Mouse (Mus musculus): ENCODE measurements around the gene Arl4c. TPM values are rescaled to one million over a fixed set of nuclear protein-coding genes. Genes with fewer than 3 reads are reported as not detected.

The Arl4c gene
- polyA plus RNA-seq, 1 experiment from 2014 or later = 16.3 TPM

GRCm38 (mm10) chr1:88699856-88700791 lies 1.9 kb downstream of the Arl4c start:
- no peak for ATAC-seq (ENCODE audit: insufficient number of reproducible peaks, insufficient read depth, low FRiP score, low TSS enrichment, low read depth)
- Histone ChIP-seq H3K27ac (0 out of 2 replicates have a peak overlapping the region, but pooled peaks have one; percentile 92), H3K4me1 (replicated peaks) (peaks cover 27% of the 10 kb centered on the region)

DNA sequence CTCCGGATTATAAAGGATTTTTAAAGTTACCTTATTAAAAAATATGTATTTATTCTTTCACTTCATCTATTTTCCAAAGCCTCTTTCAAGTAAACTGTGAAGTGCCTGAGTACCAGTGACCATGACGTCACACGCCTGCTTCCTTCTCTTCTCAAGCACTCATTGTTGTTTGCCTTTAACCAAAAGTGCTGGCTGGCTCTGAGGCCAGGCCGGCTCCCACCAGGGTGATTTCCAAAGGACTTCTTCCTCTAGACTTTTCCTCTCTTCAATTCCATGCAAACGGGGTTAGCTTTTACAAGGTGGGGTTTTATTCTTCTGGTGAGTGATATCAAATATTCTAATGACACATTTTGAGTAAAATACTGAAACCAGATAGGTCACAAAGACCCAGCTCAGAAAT lies 2.6 kb downstream of the Arl4c start:
- 13% methylated on average over 5 of the region's 5 CpGs for WGBS
- Histone ChIP-seq H3K9me3 (no peaks in the 10 kb centered on the region), H3K9ac (replicated peaks) (no peak overlapping the region), H3K4me1 (replicated peaks) (peaks cover 27% of the 10 kb centered on the region), H3K27me3 (peaks cover 3% of the 10 kb centered on the region; the same call in 1 of the 2 replicates), H3K4me2 (peak overlapping the region; percentile 89), H3K36me3 (peaks cover 7% of the 10 kb centered on the region; the same call in 1 of the 2 replicates), H3K27ac (no peak overlapping the region), H3K4me3 (replicated peaks) (peak overlapping the region; percentile 85)
- no peak for ATAC-seq (ENCODE audit: insufficient number of reproducible peaks, insufficient read depth, low FRiP score, low TSS enrichment, low read depth)

More at GRCm38 (mm10) chr1:88699856-88700791, 1.9 kb downstream of the Arl4c start:
- peaks cover 5% of the 10 kb centered on the region for H3K27me3 ChIP-seq
- H3K4me2 ChIP-seq = peak overlapping the region; percentile 89
- 3% methylated on average over 25 of the region's 25 CpGs for WGBS
- H3K36me3 ChIP-seq = peaks cover 7% of the 10 kb centered on the region; the same call in 1 of the 2 replicates
- H3K9ac ChIP-seq (replicated peaks) = peak overlapping the region; percentile 91
- peak overlapping the region; percentile 85 for H3K4me3 ChIP-seq (replicated peaks)
- no peaks in the 10 kb centered on the region for H3K9me3 ChIP-seq

DNA sequence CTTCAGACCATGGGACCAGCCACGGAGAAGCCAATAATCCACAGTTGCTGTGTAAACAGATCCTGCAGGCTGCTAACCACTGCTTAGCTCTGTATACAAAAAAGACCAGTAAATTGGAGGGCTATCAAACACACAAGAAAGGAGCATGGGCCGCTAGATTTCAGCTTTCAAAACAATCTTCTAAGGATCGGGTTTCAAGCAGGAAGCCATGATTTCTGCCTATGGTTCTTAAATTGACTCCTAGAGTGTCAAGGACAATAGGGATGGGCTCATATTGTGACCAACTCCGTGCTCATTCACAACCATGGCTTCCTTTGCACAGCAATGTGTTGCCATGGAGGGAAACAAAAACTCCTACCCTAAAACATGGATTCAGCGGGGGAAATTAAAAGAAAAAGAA lies 3.1 kb downstream of the Arl4c start:
- peaks cover 27% of the 10 kb centered on the region for H3K4me1 ChIP-seq (replicated peaks)
- H3K27ac ChIP-seq = no peak overlapping the region
- H3K9ac ChIP-seq (replicated peaks) = no peak overlapping the region
- peaks cover 7% of the 10 kb centered on the region; the same call in 1 of the 2 replicates for H3K36me3 ChIP-seq
- ATAC-seq (ENCODE audit: insufficient number of reproducible peaks, insufficient read depth, low FRiP score, low TSS enrichment, low read depth) = no peak
- peak overlapping the region; percentile 89 for H3K4me2 ChIP-seq
- H3K27me3 ChIP-seq = peaks cover 3% of the 10 kb centered on the region; the same call in 1 of the 2 replicates
- peak overlapping the region; percentile 85; the same call in 1 of the 2 replicates for H3K4me3 ChIP-seq (replicated peaks)
- 27% methylated on average over 5 of the region's 5 CpGs for WGBS
- H3K9me3 ChIP-seq = no peaks in the 10 kb centered on the region

DNA sequence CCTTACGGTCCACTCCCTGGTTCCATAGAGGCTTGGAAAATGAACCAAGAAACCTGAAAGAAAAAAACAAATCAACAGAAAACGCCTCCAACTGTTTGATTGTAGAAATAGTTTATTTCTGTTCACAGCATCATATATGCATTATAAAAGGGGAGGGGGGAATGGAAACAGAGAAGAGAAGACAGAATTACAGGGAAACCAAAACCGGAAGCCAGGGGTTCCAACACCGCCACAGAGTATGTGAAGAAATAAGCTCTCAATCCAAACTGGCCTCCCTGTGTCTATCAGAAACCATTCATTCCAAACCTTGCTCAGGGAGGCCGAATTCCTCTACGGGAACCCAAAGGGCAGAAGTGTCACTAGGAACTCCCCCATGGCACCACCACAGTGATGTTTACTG lies 3.9 kb downstream of the Arl4c start:
- peaks cover 27% of the 10 kb centered on the region for H3K4me1 ChIP-seq (replicated peaks)
- H3K4me2 ChIP-seq = peak overlapping the region; percentile 89; the same call in 1 of the 2 replicates
- no peaks in the 10 kb centered on the region for H3K9me3 ChIP-seq
- no peak for ATAC-seq (ENCODE audit: insufficient number of reproducible peaks, insufficient read depth, low FRiP score, low TSS enrichment, low read depth)
- H3K36me3 ChIP-seq = peaks cover 7% of the 10 kb centered on the region; the same call in 1 of the 2 replicates
- H3K27me3 ChIP-seq = peaks cover 3% of the 10 kb centered on the region; the same call in 1 of the 2 replicates
- H3K4me3 ChIP-seq (replicated peaks) = no peak overlapping the region
- no peak overlapping the region for H3K27ac ChIP-seq
- WGBS = 94% methylated on average over 6 of the region's 6 CpGs
- H3K9ac ChIP-seq (replicated peaks) = no peak overlapping the region

GRCm38 (mm10) chr1:88696408-88696807 lies 5.6 kb downstream of the Arl4c start:
- Histone ChIP-seq H3K9me3 (no peaks in the 10 kb centered on the region), H3K27ac (no peak overlapping the region), H3K4me3 (replicated peaks) (no peak overlapping the region), H3K36me3 (peaks cover 7% of the 10 kb centered on the region; the same call in 1 of the 2 replicates), H3K4me1 (replicated peaks) (peaks cover 24% of the 10 kb centered on the region), H3K9ac (replicated peaks) (no peak overlapping the region), H3K27me3 (peaks cover 3% of the 10 kb centered on the region; the same call in 1 of the 2 replicates), H3K4me2 (no peak overlapping the region)
- no peak for ATAC-seq (ENCODE audit: insufficient number of reproducible peaks, insufficient read depth, low FRiP score, low TSS enrichment, low read depth)
- WGBS = 81% methylated on average over 4 of the region's 4 CpGs

- peaks cover 10% of the 10 kb centered on the region for H3K4me1 ChIP-seq (replicated peaks)
- no peak for ATAC-seq (ENCODE audit: insufficient number of reproducible peaks, insufficient read depth, low FRiP score, low TSS enrichment, low read depth)
- H3K4me2 ChIP-seq = no peak overlapping the region
- H3K9me3 ChIP-seq = no peaks in the 10 kb centered on the region
- H3K27me3 ChIP-seq = no peaks in the 10 kb centered on the region
- H3K27ac ChIP-seq = no peak overlapping the region
- H3K4me3 ChIP-seq (replicated peaks) = no peak overlapping the region
- H3K36me3 ChIP-seq = peaks cover 7% of the 10 kb centered on the region; the same call in 1 of the 2 replicates
- H3K9ac ChIP-seq (replicated peaks) = no peak overlapping the region
- whole genome bisulfite sequencing = 88% methylated on average over 10 of the region's 10 CpGs
Measured at GRCm38 (mm10) chr1:88694353-88694752, 7.7 kb downstream of the Arl4c start.

DNA sequence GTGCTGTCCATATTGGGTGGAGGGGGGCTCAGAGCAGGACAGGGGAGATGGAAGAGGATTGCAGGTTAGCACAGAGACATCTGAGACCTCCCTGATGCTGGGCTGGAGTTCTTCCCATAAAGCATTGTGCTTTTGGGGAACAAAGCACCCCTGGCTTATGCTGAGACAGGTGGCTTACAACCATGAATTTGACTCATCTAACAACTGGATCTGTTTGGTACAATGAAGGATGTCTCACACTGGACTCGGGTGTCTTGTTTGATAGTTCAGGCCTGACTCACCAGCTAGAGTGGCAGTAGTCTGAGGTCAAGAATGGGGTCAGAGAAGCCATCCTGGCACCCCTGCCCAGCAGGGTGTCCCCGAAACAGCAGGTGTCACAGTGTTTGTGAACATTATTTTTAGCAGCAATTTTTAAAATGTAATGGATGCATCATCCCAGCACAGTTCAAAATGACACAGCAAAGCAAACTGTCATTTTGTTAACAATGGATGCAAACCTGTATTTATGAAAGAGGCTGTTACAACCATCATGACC lies 9.7 kb downstream of the Arl4c start:
- ATAC-seq (ENCODE audit: insufficient number of reproducible peaks, insufficient read depth, low FRiP score, low TSS enrichment, low read depth) = no peak
- Histone ChIP-seq H3K36me3 (peaks cover 2% of the 10 kb centered on the region; the same call in 1 of the 2 replicates), H3K27me3 (no peaks in the 10 kb centered on the region), H3K27ac (no peak overlapping the region), H3K9me3 (no peaks in the 10 kb centered on the region), H3K4me3 (replicated peaks) (no peak overlapping the region), H3K9ac (replicated peaks) (no peak overlapping the region), H3K4me2 (no peak overlapping the region), H3K4me1 (replicated peaks) (no peaks in the 10 kb centered on the region)
- 76% methylated on average over 2 of the region's 2 CpGs for WGBS

DNA sequence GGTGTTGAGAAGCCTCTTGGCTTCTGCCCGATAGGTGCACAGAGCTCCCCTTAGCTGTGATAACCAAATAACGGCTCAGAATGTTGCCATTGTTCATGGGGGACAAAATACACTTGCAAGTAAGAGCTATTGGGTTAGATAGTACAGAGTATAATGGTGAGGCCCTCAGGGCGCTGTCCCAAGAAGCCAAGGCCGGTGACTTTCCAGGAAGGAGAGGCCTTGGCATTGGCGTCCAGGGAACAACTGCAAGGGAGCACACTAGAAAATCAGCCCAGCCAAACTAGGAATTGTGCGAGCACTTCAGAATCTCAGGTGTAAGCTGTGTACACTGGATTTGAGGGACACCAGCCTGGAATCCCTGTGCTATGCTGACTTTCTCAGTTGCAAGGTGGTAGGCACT lies 11.4 kb downstream of the Arl4c start:
- H3K9me3 ChIP-seq = no peaks in the 10 kb centered on the region
- no peak overlapping the region for H3K9ac ChIP-seq (replicated peaks)
- WGBS = 93% methylated on average over 6 of the region's 6 CpGs
- H3K4me2 ChIP-seq = no peak overlapping the region
- H3K4me1 ChIP-seq (replicated peaks) = no peaks in the 10 kb centered on the region
- no peak for ATAC-seq (ENCODE audit: insufficient number of reproducible peaks, insufficient read depth, low FRiP score, low TSS enrichment, low read depth)
- no peaks in the 10 kb centered on the region for H3K27me3 ChIP-seq
- H3K27ac ChIP-seq = no peak overlapping the region
- H3K36me3 ChIP-seq = no peaks in the 10 kb centered on the region
- no peak overlapping the region for H3K4me3 ChIP-seq (replicated peaks)

DNA sequence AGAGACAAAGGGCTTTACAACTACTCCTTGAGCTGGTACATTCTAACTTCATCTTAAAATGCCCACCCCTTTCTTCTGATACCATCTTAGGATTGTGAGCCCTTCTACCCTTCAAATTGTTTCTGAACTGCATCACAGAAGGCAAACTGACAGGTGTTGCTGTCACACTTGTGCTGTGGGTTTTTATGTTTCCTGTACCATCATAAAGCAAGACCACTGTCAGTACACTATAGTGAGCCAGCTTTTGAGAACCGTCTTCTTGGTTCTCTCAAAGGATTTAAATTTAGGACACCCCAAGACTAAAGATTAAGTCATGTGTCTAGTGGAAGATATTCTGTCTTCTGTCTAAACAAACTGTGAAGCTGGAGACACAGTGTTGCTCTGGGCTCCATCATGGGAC lies 17.3 kb downstream of the Arl4c start:
- H3K4me1 ChIP-seq (replicated peaks) = no peaks in the 10 kb centered on the region
- WGBS = 83% methylated on average over 1 of the region's 1 CpGs
- H3K9ac ChIP-seq (replicated peaks) = no peak overlapping the region
- H3K9me3 ChIP-seq = no peaks in the 10 kb centered on the region
- no peak overlapping the region for H3K27ac ChIP-seq
- ATAC-seq (ENCODE audit: insufficient number of reproducible peaks, insufficient read depth, low FRiP score, low TSS enrichment, low read depth) = no peak
- no peak overlapping the region for H3K4me2 ChIP-seq
- no peak overlapping the region for H3K4me3 ChIP-seq (replicated peaks)
- H3K27me3 ChIP-seq = no peaks in the 10 kb centered on the region
- H3K36me3 ChIP-seq = no peaks in the 10 kb centered on the region

GRCm38 (mm10) chr1:88681596-88681995 lies 20.4 kb downstream of the Arl4c start:
- no peak overlapping the region for H3K27ac ChIP-seq
- H3K4me1 ChIP-seq (replicated peaks) = no peaks in the 10 kb centered on the region
- H3K9ac ChIP-seq (replicated peaks) = no peak overlapping the region
- H3K36me3 ChIP-seq = no peaks in the 10 kb centered on the region
- no peak for ATAC-seq (ENCODE audit: insufficient number of reproducible peaks, insufficient read depth, low FRiP score, low TSS enrichment, low read depth)
- H3K4me3 ChIP-seq (replicated peaks) = no peak overlapping the region
- 92% methylated on average over 4 of the region's 4 CpGs for WGBS
- H3K4me2 ChIP-seq = no peak overlapping the region
- H3K9me3 ChIP-seq = no peaks in the 10 kb centered on the region
- H3K27me3 ChIP-seq = no peaks in the 10 kb centered on the region; the same call in 1 of the 2 replicates

DNA sequence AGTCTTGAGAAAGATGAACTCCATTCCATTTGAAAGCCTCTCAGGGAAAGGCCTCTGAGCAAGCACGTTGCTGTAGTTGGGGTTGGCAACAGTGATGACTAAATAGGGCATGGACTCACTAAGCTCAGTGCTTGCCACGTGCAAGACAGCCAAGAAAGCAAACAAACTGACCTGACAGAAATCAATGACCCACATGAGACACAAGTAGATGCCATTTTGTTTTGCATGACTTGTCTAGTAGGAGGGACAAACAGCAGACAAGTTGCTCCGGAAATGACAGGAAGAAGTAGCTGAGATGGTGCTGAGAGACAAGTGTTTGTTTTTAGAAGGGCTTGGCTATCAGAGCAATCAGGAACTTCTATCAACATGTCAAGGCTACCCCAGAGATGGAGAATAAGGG lies 21.2 kb downstream of the Arl4c start:
- no peak overlapping the region for H3K27ac ChIP-seq
- H3K4me1 ChIP-seq (replicated peaks) = no peaks in the 10 kb centered on the region
- no peaks in the 10 kb centered on the region; the same call in 1 of the 2 replicates for H3K27me3 ChIP-seq
- no peak overlapping the region for H3K4me2 ChIP-seq
- WGBS = 76% methylated on average over 3 of the region's 3 CpGs
- no peaks in the 10 kb centered on the region for H3K9me3 ChIP-seq
- H3K36me3 ChIP-seq = no peaks in the 10 kb centered on the region
- no peak overlapping the region for H3K9ac ChIP-seq (replicated peaks)
- ATAC-seq (ENCODE audit: insufficient number of reproducible peaks, insufficient read depth, low FRiP score, low TSS enrichment, low read depth) = no peak
- no peak overlapping the region for H3K4me3 ChIP-seq (replicated peaks)
